Mouse (Mus musculus) thymus, postnatal 4 days (tissue): ENCODE data around the gene Ncoa6.

ENCODE experiments used
- DNase-seq: peaks from one replicate; pipeline ENCODE4 v3.0.0; 2021

The Ncoa6 gene

DNA sequence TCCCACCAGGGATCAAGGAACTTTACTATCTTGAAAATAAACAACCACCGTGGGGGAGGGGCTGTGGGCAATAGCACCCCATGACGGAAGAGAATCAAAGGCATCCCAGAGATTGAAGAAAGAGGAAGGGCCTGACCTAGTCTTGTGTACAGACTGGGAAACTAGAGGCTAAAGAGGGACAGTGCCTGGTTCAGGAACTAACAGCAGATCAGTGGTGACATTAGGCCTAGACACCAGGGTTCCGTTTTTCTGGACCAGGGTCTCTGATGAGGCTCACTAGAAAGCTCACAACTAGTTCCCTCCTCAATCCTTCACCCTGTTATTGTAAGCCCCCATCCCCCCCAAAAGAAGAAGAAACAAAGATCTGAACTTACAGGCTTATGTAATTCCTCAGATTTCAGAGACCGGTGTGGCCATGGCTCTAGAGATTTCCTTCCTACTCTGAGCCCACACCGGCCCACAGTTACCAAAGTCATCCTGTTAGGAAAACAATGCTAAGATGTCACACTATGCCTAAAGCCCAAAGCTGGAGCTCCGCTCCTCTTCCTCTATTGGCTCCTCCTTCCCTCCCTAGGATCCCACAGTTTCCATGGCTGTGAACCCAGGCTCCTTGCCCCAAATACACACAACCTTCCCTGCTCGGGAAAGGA lies 105.9 kb downstream of the Ncoa6 start:
- DNase-seq, result no peak

DNA sequence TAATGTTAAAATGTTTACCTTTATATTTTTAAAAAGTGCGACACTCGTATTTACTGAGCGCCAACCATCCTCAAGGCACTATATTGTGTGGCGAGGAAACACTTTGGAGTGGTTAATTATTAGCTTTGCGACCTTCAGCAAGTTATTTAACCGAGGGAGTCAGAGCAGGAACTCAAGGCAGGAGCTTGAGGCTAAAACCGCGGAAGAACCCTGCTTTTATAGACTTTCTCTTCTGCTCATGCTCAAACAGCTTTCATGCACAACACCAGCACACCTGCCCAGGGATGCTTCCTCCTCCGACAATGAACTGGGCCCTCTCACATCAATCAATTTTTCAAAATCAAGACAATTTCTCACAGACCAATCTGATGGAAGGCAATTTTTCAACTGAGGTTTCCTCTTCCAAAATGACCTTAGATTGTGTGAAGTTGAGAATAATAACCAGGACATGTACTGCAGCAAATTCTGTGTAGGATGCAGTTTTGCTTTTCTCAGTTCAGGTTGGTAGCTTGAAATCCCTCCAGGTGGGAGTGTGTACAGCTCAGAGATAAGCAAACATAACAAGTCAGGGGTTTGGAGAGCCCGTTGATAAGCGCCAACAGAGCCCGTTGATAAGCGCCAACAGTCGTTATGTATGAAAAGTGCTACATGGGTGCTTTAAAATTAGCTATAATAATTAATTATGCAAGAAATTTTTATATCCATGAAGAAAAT lies 115.9 kb downstream of the Ncoa6 start:
- peak; percentile 34 for DNase-seq

DNA sequence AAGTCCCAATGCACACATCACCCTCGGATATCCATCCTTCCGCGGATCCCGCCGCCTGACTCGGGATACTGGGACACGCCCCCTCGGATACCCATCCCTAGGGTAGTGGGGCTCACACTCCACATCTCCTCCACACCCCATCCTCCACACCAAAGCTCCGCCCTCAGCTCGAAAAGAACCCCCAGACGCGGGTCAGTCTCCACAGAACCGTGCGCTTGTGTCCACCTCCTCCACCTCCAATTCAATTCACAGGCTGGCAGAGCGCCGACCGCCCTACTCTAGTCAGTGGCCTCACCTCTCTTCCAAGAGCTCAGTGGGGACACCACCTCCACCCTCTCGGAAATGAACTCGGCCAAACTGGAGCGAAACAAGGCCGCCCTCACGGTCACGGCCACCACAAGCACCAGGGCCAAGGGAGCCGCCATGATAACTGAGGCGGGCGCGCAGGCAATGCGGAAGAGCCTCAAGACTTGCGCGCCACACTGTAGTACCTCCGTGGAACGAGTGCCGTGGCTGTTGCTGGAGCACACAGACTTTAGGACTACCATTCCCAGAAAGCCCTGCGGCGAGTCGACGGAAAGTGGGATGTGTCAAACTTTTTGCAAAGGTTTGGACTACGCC lies 116.6 kb downstream of the Ncoa6 start, which contains the start of gene Pigu:
Pigu (minus strand) TSS at position 460 of the 621 bp plus-strand sequence.
- DNase-seq, result peak; percentile 91

DNA sequence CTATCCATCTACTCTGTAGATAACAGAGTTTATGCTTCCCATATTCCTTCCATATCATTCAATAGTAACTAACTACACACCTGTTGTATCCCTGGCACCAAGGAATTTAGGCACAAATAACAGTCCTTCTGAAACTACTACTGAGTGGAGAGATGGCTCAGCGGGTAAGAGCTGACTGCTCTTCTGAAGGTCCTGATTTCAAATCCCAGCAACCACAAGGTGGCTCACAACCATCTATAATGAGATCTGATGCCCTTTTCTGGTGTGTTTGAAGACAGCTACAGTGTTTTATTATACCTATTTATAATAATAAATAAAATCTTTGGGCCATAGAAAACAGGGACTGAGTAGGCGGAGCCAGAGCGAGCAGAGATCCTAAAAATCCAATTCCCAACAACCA lies 119.3 kb downstream of the Ncoa6 start:
- DNase-seq, result no peak

DNA sequence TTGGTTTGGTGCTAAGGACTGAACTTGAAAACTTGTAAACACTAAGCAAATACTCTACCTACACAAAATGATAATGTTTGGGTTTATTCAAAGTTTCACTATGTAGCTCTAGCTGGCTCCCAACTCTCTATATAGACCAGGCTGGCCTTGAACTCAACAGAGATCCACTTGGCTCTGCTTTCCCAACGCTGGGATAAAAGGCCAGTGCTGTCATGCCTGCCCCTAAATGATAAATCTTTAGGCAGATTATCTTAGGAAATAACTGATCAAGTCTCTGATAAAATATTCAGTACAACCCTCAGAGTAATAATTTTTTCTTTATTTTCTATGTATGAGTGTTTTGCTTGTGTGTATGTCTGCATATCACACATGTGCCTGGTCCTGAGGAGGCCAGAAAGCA lies 127.0 kb downstream of the Ncoa6 start:
- DNase-seq, result no peak
